Mouse (Mus musculus) colon, adult 2 months (tissue): ENCODE measurements around the gene Ptpn7. TPM values are rescaled to one million over a fixed set of nuclear protein-coding genes. Genes with fewer than 3 reads are reported as not detected.

Source experiments
- polyA plus RNA-seq: library from polyadenylated mRNA; depleted of rRNA; stranded (reverse); fragments of >200 nt; gene quantifications from 2 replicates; pipeline ENCODE4 v1.2.3, GENCODE M21; 2012; rRNA removed

The Ptpn7 gene
- polyA plus RNA-seq, result 3.4 and 3.8 TPM in 2 replicates

GRCm38 (mm10) chr1:135132473-135132872, at the start of gene Ptpn7:
TSS of gene Ptpn7 (plus strand) at chr1:135132700.

GRCm38 (mm10) chr1:135105124-135105523, 27.4 kb upstream of the Ptpn7 start, which contains the start of gene Lgr6:
TSS of gene Lgr6 (minus strand) at chr1:135105276.

GRCm38 (mm10) chr1:135146077-135146945, 13.8 kb downstream of the Ptpn7 start, which contains the start of gene Arl8a:
TSS of gene Arl8a (plus strand) at chr1:135146824.

GRCm38 (mm10) chr1:135167435-135167834, 34.9 kb downstream of the Ptpn7 start, which contains the start of gene Gpr37l1:
TSS of gene Gpr37l1 (minus strand) at chr1:135167681.

Other genes with a start within 250 kb of the Ptpn7 start
- 19.9 and 27.1 TPM in 2 replicates for gene Ppp1r12b, start 176.8 kb upstream of the Ptpn7 start, polyA plus RNA-seq
- gene Ube2t, start 170.1 kb upstream of the Ptpn7 start, polyA plus RNA-seq, result 2.2 and 4.6 TPM in 2 replicates
- 0.07 and 0.10 TPM in 2 replicates for gene Lgr6, start 27.4 kb upstream of the Ptpn7 start, polyA plus RNA-seq
- gene Arl8a, start 14.1 kb downstream of the Ptpn7 start, polyA plus RNA-seq, result 42.2 and 63.1 TPM in 2 replicates
- 8.8 and 11.3 TPM in 2 replicates for gene Gpr37l1, start 35.0 kb downstream of the Ptpn7 start, polyA plus RNA-seq
- gene Elf3, start 125.9 kb downstream of the Ptpn7 start, polyA plus RNA-seq, result 422 and 474 TPM in 2 replicates
- gene Rnpep, start 151.4 kb downstream of the Ptpn7 start, polyA plus RNA-seq, result 47.8 and 50.5 TPM in 2 replicates
- 30.6 and 33.9 TPM in 2 replicates for gene Timm17a, start 181.1 kb downstream of the Ptpn7 start, polyA plus RNA-seq
- gene Lmod1, start 192.1 kb downstream of the Ptpn7 start, polyA plus RNA-seq, result 33.4 and 36.6 TPM in 2 replicates
- 11.5 and 15.1 TPM in 2 replicates for gene Shisa4, start 242.5 kb downstream of the Ptpn7 start, polyA plus RNA-seq